28 mouse cellular contexts compared by ENCODE assay signal in genomic region chrX:50793005-50793680, GRCm38 (mm10). TPM values are rescaled to one million over a fixed set of nuclear protein-coding genes. Genes with fewer than 3 reads are reported as not detected.
DNase-seq lines count a peak whose midpoint lies in the region; ATAC-seq and TF ChIP-seq lines count a peak whose summit lies in the region.
"Had no signal": no experiment of that assay in that cellular context is flagged by ENCODE, and none has a peak within 500 bp of the region (broad histone marks: within the 10 kb centered on the region; RNA-seq: fewer than 3 reads in every experiment).

No protein-coding gene starts in this region.

- H3K9me3 ChIP-seq in heart, embryonic 12.5 days (replicated peaks), result no peaks in the 10 kb centered on the region
- no peaks in the 10 kb centered on the region for H3K9me3 ChIP-seq in hindbrain, postnatal 0 days (ENCODE audit: low read length)
- no peaks in the 10 kb centered on the region for H3K9me3 ChIP-seq in hindbrain, embryonic 12.5 days (replicated peaks)
- no peaks in the 10 kb centered on the region for H3K9me3 ChIP-seq in limb, embryonic 11.5 days (ENCODE audit: control insufficient read depth, low read length)
- no peaks in the 10 kb centered on the region for H3K9me3 ChIP-seq in limb, embryonic 10.5 days (replicated peaks)
- H3K9me3 ChIP-seq: hindbrain, embryonic 10.5 days; intestine, embryonic 15.5 days; limb, embryonic 12.5 days; megakaryocyte, embryonic 14.5 days; midbrain, embryonic 12.5 days; neural tube, embryonic 12.5 days had no signal

- no peak overlapping the region for H3K27ac ChIP-seq in heart, embryonic 12.5 days (ENCODE audit: poor library complexity, severe bottlenecking)
- no peak overlapping the region for H3K27ac ChIP-seq in hindbrain, postnatal 0 days
- H3K27ac ChIP-seq in hindbrain, embryonic 12.5 days, result no peak overlapping the region
- no peak overlapping the region for H3K27ac ChIP-seq in limb, embryonic 11.5 days (replicated peaks; ENCODE audit: low read depth, low read length)
- no peak overlapping the region for H3K27ac ChIP-seq in limb, embryonic 10.5 days
- H3K27ac ChIP-seq: hindbrain, embryonic 10.5 days; intestine, embryonic 15.5 days; limb, embryonic 12.5 days; midbrain, embryonic 12.5 days; neural tube, embryonic 12.5 days had no signal

- H3K4me2 ChIP-seq in heart, embryonic 12.5 days, result no peak overlapping the region
- no peak overlapping the region for H3K4me2 ChIP-seq in hindbrain, postnatal 0 days (ENCODE audit: low read depth, low read length)
- no peak overlapping the region for H3K4me2 ChIP-seq in hindbrain, embryonic 12.5 days (replicated peaks)
- H3K4me2 ChIP-seq in limb, embryonic 11.5 days (ENCODE audit: low read depth, severe bottlenecking), result no peak overlapping the region
- H3K4me2 ChIP-seq: intestine, embryonic 15.5 days; limb, embryonic 12.5 days; liver, embryonic 11.5 days; midbrain, embryonic 12.5 days; neural tube, embryonic 12.5 days had no signal

- DNase-seq in heart, adult 11 months, result peak; percentile 84
- DNase-seq in hindbrain, postnatal 0 days (ENCODE audit: low spot score), result no peak
- DNase-seq in limb, embryonic 11.5 days (ENCODE audit: low spot score), result no peak
- no peak for DNase-seq in limb, embryonic 10.5 days (ENCODE audit: low spot score)
- DNase-seq in thymus, postnatal 4 days, result no peak
- DNase-seq: adrenal gland, postnatal 25 days; cerebellum, adult 11-12 months; cerebellum, adult 9-11 months; gastrocnemius, postnatal 14 days; kidney, adult 8-10 months; layer of hippocampus, adult 9-11 months; lung, postnatal 4 days; thymus, postnatal 14 days had no signal

- H3K36me3 ChIP-seq in heart, embryonic 12.5 days, result no peaks in the 10 kb centered on the region
- no peaks in the 10 kb centered on the region for H3K36me3 ChIP-seq in hindbrain, postnatal 0 days (ENCODE audit: insufficient read depth, low read length)
- no peaks in the 10 kb centered on the region for H3K36me3 ChIP-seq in hindbrain, embryonic 12.5 days
- no peaks in the 10 kb centered on the region for H3K36me3 ChIP-seq in limb, embryonic 11.5 days (ENCODE audit: control insufficient read depth, insufficient read depth, low read length)
- H3K36me3 ChIP-seq in limb, embryonic 10.5 days, result no peaks in the 10 kb centered on the region
- H3K36me3 ChIP-seq: hindbrain, embryonic 10.5 days; intestine, embryonic 15.5 days; limb, embryonic 12.5 days; midbrain, embryonic 12.5 days; neural tube, embryonic 12.5 days had no signal

- no peak for ATAC-seq in heart, embryonic 12.5 days (ENCODE audit: insufficient number of reproducible peaks, low FRiP score)
- 0 out of 2 replicates have a peak, but pooled peaks have one; percentile 24 for ATAC-seq in hindbrain, postnatal 0 days
- no peak for ATAC-seq in hindbrain, embryonic 12.5 days (ENCODE audit: low FRiP score)
- ATAC-seq in limb, embryonic 11.5 days (ENCODE audit: insufficient number of reproducible peaks, low FRiP score, low TSS enrichment, low read depth), result 0 out of 2 replicates have a peak, but pooled peaks have one; percentile 35
- ATAC-seq in common myeloid progenitor, adult 5-6 weeks (replicated peaks; ENCODE audit: low read depth, poor library complexity, severe bottlenecking), result peak; percentile 76
- ATAC-seq: CD4-positive, CD25-positive, alpha-beta regulatory T cell, adult 4 months; forebrain, embryonic 14.5 days; hindbrain, embryonic 16.5 days; intestine, embryonic 15.5 days; lung, postnatal 0 days had no signal

- peaks cover 4% of the 10 kb centered on the region; the same call in 1 of the 2 replicates for H3K4me1 ChIP-seq in heart, embryonic 12.5 days (replicated peaks)
- H3K4me1 ChIP-seq in hindbrain, postnatal 0 days (ENCODE audit: insufficient read depth, low read length), result no peaks in the 10 kb centered on the region
- H3K4me1 ChIP-seq in hindbrain, embryonic 12.5 days, result no peaks in the 10 kb centered on the region
- no peaks in the 10 kb centered on the region for H3K4me1 ChIP-seq in limb, embryonic 11.5 days (ENCODE audit: control insufficient read depth, insufficient read depth, low read length)
- H3K4me1 ChIP-seq in limb, embryonic 10.5 days, result peaks cover 7% of the 10 kb centered on the region
- H3K4me1 ChIP-seq: hindbrain, embryonic 10.5 days; intestine, embryonic 15.5 days; limb, embryonic 12.5 days; midbrain, embryonic 12.5 days; neural tube, embryonic 12.5 days had no signal

- no peak overlapping the region for H3K9ac ChIP-seq in heart, embryonic 12.5 days
- no peak overlapping the region for H3K9ac ChIP-seq in hindbrain, postnatal 0 days (replicated peaks; ENCODE audit: low read length)
- H3K9ac ChIP-seq in hindbrain, embryonic 12.5 days, result no peak overlapping the region
- H3K9ac ChIP-seq in limb, embryonic 11.5 days (ENCODE audit: low read length), result no peak overlapping the region
- H3K9ac ChIP-seq: intestine, embryonic 15.5 days; limb, embryonic 12.5 days; midbrain, embryonic 12.5 days; neural tube, embryonic 12.5 days had no signal

- WGBS in heart, embryonic 12.5 days, result 62% methylated on average over 4 of the region's 4 CpGs
- 42% methylated on average over 4 of the region's 4 CpGs for WGBS in hindbrain, postnatal 0 days
- WGBS in hindbrain, embryonic 12.5 days, result 58% methylated on average over 4 of the region's 4 CpGs
- 66% methylated on average over 4 of the region's 4 CpGs for WGBS in limb, embryonic 11.5 days
- 75% methylated on average over 4 of the region's 4 CpGs for WGBS in limb, embryonic 10.5 days

- no peak overlapping the region for H3K4me3 ChIP-seq in heart, embryonic 12.5 days
- H3K4me3 ChIP-seq in hindbrain, postnatal 0 days (ENCODE audit: low read length), result no peak overlapping the region
- no peak overlapping the region for H3K4me3 ChIP-seq in hindbrain, embryonic 12.5 days
- no peak overlapping the region for H3K4me3 ChIP-seq in limb, embryonic 11.5 days (ENCODE audit: low read depth, low read length)
- H3K4me3 ChIP-seq in limb, embryonic 10.5 days, result no peak overlapping the region
- H3K4me3 ChIP-seq: hindbrain, embryonic 10.5 days; intestine, embryonic 15.5 days; limb, embryonic 12.5 days; megakaryocyte, embryonic 14.5 days; midbrain, embryonic 12.5 days; myocyte; neural tube, embryonic 12.5 days had no signal

- no peak for TF ChIP-seq CTCF in hindbrain, postnatal 0 days (IDR thresholded peaks at IDR 0.05; ENCODE audit: low read depth)

- no peaks in the 10 kb centered on the region for H3K27me3 ChIP-seq in heart, embryonic 12.5 days (replicated peaks)
- H3K27me3 ChIP-seq in hindbrain, postnatal 0 days (ENCODE audit: insufficient read depth, low read length), result no peaks in the 10 kb centered on the region
- H3K27me3 ChIP-seq in hindbrain, embryonic 12.5 days, result peaks cover 24% of the 10 kb centered on the region
- no peaks in the 10 kb centered on the region for H3K27me3 ChIP-seq in limb, embryonic 11.5 days (ENCODE audit: control insufficient read depth, insufficient read depth, low read length)
- H3K27me3 ChIP-seq in limb, embryonic 10.5 days (ENCODE audit: low read depth, poor library complexity, severe bottlenecking), result peaks cover 42% of the 10 kb centered on the region
- H3K27me3 ChIP-seq: intestine, embryonic 15.5 days; neural tube, embryonic 12.5 days had no signal

RNA-seq across cellular contexts. Expression of gene Stk26, which starts 47.7 kb away (rescaled TPM):
- 9.6 and 10.5 TPM in 2 replicates for polyA plus RNA-seq in heart, embryonic 12.5 days (2016; fragmentation: Nextera tagmentation; extraction: Ambion mirVana)
- total RNA-seq in hindbrain, postnatal 0 days (2014; rRNA removed), result 0.50 and 1.3 TPM in 2 replicates
- 0.48 and 0.99 TPM in 2 replicates for polyA plus RNA-seq in hindbrain, postnatal 0 days (2015; fragmentation: Nextera tagmentation; extraction: Ambion mirVana)
- 6.0 and 7.2 TPM in 2 replicates for polyA plus RNA-seq in hindbrain, embryonic 12.5 days (2016; fragmentation: Nextera tagmentation; extraction: Ambion mirVana)
- 14.1 and 14.7 TPM in 2 replicates for polyA plus RNA-seq in limb, embryonic 11.5 days (2014; fragmentation: Nextera tagmentation; extraction: Ambion mirVana)
- 11.6 and 14.7 TPM in 2 replicates for polyA plus RNA-seq in limb, embryonic 10.5 days (2016; fragmentation: Nextera tagmentation; extraction: Ambion mirVana)
- 132 and 150 TPM in 2 replicates for total RNA-seq in common myeloid progenitor, adult 5-6 weeks (2017)
- polyA plus RNA-seq: myocyte had no signal

Comparison
In these comparisons a context has a peak if more than half of its experiments do, and no peak if none do; other contexts are left out.
1. ATAC-seq: peak in hindbrain, postnatal 0 days (single experiment), limb, embryonic 11.5 days (single experiment) and common myeloid progenitor, adult 5-6 weeks (single experiment); none in heart, embryonic 12.5 days (single experiment) and hindbrain, embryonic 12.5 days (single experiment).